Mouse (Mus musculus) R1 (cell line): ENCODE results near the gene Gm3376.
"Not testable (repeated sequence)": the region's sequence is repeated elsewhere in the genome, so short reads cannot be mapped to it uniquely, and the experiment has no call there.

ENCODE experiments used
- DNase-seq: peaks from one replicate; pipeline ENCODE4 v3.0.0-alpha.2; 2018; ENCODE audit warnings: low read depth, low spot score

Gm3376 gene

DNA sequence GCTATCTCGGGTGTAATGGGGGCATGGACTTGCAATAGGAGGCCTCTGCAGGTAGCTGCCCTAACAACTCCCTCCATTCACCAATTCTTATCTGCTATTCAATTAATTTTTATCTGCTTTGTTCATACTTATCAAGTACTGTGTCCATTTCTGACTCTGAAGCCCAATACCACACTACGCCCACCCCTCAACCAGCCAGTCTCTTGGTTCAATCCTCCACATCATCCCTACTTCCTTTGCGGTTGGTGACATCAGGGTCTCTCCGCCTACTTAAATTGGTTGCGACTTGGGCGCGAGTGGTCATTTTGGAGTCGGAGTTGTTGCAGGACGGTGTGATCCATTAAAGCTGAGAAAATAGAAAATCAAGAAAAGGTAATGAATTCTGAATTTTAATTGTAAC is at the start of gene Gm3376:
Gm3376 (plus strand) TSS at position 301 of the 400 bp plus-strand sequence.
- DNase-seq, result not testable (repeated sequence)
